Mouse (Mus musculus) CH12.LX (cell line): ENCODE measurements at regions not wholly inside any gene's neighbourhood (a gene's known extent, or its start where the extent isn't known, plus 50 kb on each side); places are given as distances from the start of the nearest gene placed in this dataset.

Experiments
- DNase-seq: peaks from one replicate; pipeline ENCODE4 v3.0.0-alpha.2; 2013; ENCODE audit errors: extremely low read depth
- H3K27ac ChIP-seq: 2 replicates; pipeline ENCODE4 v1.5.1; 2012; ENCODE audit warnings: low read depth, mild to moderate bottlenecking, control low read depth, moderate library complexity; ENCODE audit not compliant: insufficient read depth
- H3K27me3 ChIP-seq: replicated peaks from 2 replicates; pipeline ENCODE3; 2012; ENCODE audit warnings: inconsistent platforms
- H3K36me3 ChIP-seq, 2 experiments: replicated peaks in 1 of 2; 2 replicates each; pipeline versions ENCODE3 to v1.6.1; 2012; ENCODE audit warnings: inconsistent platforms in 1 of 2, low read length in 1 of 2, mild to moderate bottlenecking in 1 of 2, mixed read lengths in 1 of 2, moderate library complexity in 1 of 2; ENCODE audit not compliant: control insufficient read depth in 1 of 2, insufficient read depth in 1 of 2
- H3K4me1 ChIP-seq, 2 experiments: 2 replicates each; pipeline ENCODE4 v1.6.1; 2012; ENCODE audit warnings: inconsistent platforms in 1 of 2, moderate library complexity in 1 of 2; ENCODE audit not compliant: insufficient read depth in 2 of 2, control insufficient read depth in 1 of 2
- H3K4me2 ChIP-seq: 2 replicates; pipeline ENCODE4 v1.6.1; 2012; ENCODE audit warnings: low read depth, mild to moderate bottlenecking, control low read depth; ENCODE audit not compliant: poor library complexity, insufficient read depth, severe bottlenecking
- H3K4me3 ChIP-seq, 3 experiments: fragments of 150-350 bp in 1 of 3; sonication (generic) in 1 of 3; replicated peaks in 1 of 3; 2 replicates each; pipeline versions ENCODE3 to v1.5.1; 2011 to 2012; ENCODE audit warnings: low read depth in 2 of 3, low read length in 2 of 3, mild to moderate bottlenecking in 2 of 3, moderate library complexity in 2 of 3, control low read depth in 1 of 3, improper control_type of control experiment in 1 of 3, inconsistent platforms in 1 of 3, mixed read lengths in 1 of 3; ENCODE audit not compliant: poor library complexity in 1 of 3
- H3K79me2 ChIP-seq: replicated peaks from 2 replicates; pipeline ENCODE4 v1.6.1; 2012; ENCODE audit warnings: mild to moderate bottlenecking, moderate library complexity; ENCODE audit not compliant: control insufficient read depth, poor library complexity, insufficient read depth, severe bottlenecking; ENCODE audit errors: extremely low read depth
- H3K9ac ChIP-seq: 2 replicates; pipeline ENCODE4 v1.6.1; 2012; ENCODE audit warnings: low read depth, mild to moderate bottlenecking, control low read depth, moderate library complexity; ENCODE audit not compliant: insufficient read depth
- H3K9me3 ChIP-seq: replicated peaks from 2 replicates; pipeline ENCODE3; 2012; ENCODE audit warnings: low read length, inconsistent platforms, mixed read lengths
- BHLHE40 ChIP-seq: IDR thresholded peaks from 2 replicates; pipeline ENCODE4 v1.6.1; 2011; ENCODE audit warnings: mild to moderate bottlenecking, low read depth, low read length, improper control_type of control experiment
- CHD2 ChIP-seq: IDR thresholded peaks from 2 replicates; pipeline ENCODE4 v1.6.1; 2011; ENCODE audit warnings: low read length, improper control_type of control experiment
- E2F4 ChIP-seq: IDR thresholded peaks from 2 replicates; pipeline ENCODE4 v1.6.1; 2011; ENCODE audit warnings: low read depth, low read length, improper control_type of control experiment; ENCODE audit not compliant: insufficient replicate concordance
- ELF1 ChIP-seq: IDR thresholded peaks from 2 replicates; pipeline ENCODE4 v1.6.1; 2014; ENCODE audit warnings: low read depth, mild to moderate bottlenecking, inconsistent platforms, low read length, improper control_type of control experiment
- ETS1 ChIP-seq: conservative IDR thresholded peaks from 2 replicates; pipeline ENCODE4 v1.6.1; 2012; ENCODE audit warnings: low read depth, mild to moderate bottlenecking, inconsistent platforms, low read length, improper control_type of control experiment, moderate library complexity
- GABPA ChIP-seq: IDR thresholded peaks from 2 replicates; pipeline ENCODE4 v1.6.1; 2012; ENCODE audit warnings: low read depth, low read length, improper control_type of control experiment, inconsistent platforms; ENCODE audit not compliant: insufficient replicate concordance
- HCFC1 ChIP-seq: IDR thresholded peaks from 2 replicates; pipeline ENCODE4 v1.6.1; 2012; ENCODE audit warnings: low read depth, mild to moderate bottlenecking, inconsistent platforms, low read length, improper control_type of control experiment
- JUN ChIP-seq: IDR thresholded peaks from 2 replicates; pipeline ENCODE4 v1.6.1; 2011; ENCODE audit warnings: low read depth, mild to moderate bottlenecking, low read length, improper control_type of control experiment, moderate library complexity; ENCODE audit not compliant: insufficient read depth
- JUND ChIP-seq: conservative IDR thresholded peaks from 2 replicates; pipeline ENCODE4 v1.6.1; 2011; ENCODE audit warnings: low read depth, low read length, improper control_type of control experiment
- KAT2A ChIP-seq: IDR thresholded peaks from 2 replicates; pipeline ENCODE4 v1.6.1; 2012; ENCODE audit warnings: low read length, improper control_type of control experiment, inconsistent platforms; ENCODE audit not compliant: insufficient replicate concordance
- MAX ChIP-seq: IDR thresholded peaks from 2 replicates; pipeline ENCODE4 v1.6.1; 2011; ENCODE audit warnings: low read length, improper control_type of control experiment
- MAZ ChIP-seq: IDR thresholded peaks from 2 replicates; pipeline ENCODE4 v1.6.1; 2012; ENCODE audit warnings: low read depth, mild to moderate bottlenecking, inconsistent platforms, low read length, improper control_type of control experiment, moderate library complexity
- MEF2A ChIP-seq: IDR thresholded peaks from 2 replicates; pipeline ENCODE4 v1.6.1; 2014; ENCODE audit warnings: low read depth, mild to moderate bottlenecking, inconsistent platforms, low read length, improper control_type of control experiment, borderline replicate concordance
- MXI1 ChIP-seq: IDR thresholded peaks from 2 replicates; pipeline ENCODE4 v1.6.1; 2011; ENCODE audit warnings: mild to moderate bottlenecking, low read depth, low read length, improper control_type of control experiment
- MYC ChIP-seq: IDR thresholded peaks from 2 replicates; pipeline ENCODE4 v1.6.1; 2011; ENCODE audit warnings: low read depth, mild to moderate bottlenecking, improper control_type of control experiment, low read length
- POLR2A ChIP-seq: IDR thresholded peaks from 2 replicates; pipeline ENCODE4 v1.6.1; 2011; ENCODE audit warnings: low read depth, mild to moderate bottlenecking, improper control_type of control experiment, low read length
- RCOR1 ChIP-seq: conservative IDR thresholded peaks from 2 replicates; pipeline ENCODE4 v1.6.1; 2012; ENCODE audit warnings: low read depth, mild to moderate bottlenecking, inconsistent platforms, low read length, improper control_type of control experiment
- SIN3A ChIP-seq: IDR thresholded peaks from 2 replicates; pipeline ENCODE4 v1.6.1; 2012; ENCODE audit warnings: low read length, improper control_type of control experiment, inconsistent platforms
- SMC3 ChIP-seq: IDR thresholded peaks from 2 replicates; pipeline ENCODE4 v1.6.1; 2011; ENCODE audit warnings: low read depth, low read length, improper control_type of control experiment
- TBP ChIP-seq: conservative IDR thresholded peaks from 2 replicates; pipeline ENCODE4 v1.6.1; 2011; ENCODE audit warnings: low read depth, low read length, improper control_type of control experiment
- USF1 ChIP-seq: IDR thresholded peaks from 2 replicates; pipeline ENCODE4 v1.6.1; 2014; ENCODE audit warnings: low read depth, mild to moderate bottlenecking, inconsistent platforms, low read length, improper control_type of control experiment
- ZMIZ1 ChIP-seq: IDR thresholded peaks from 2 replicates; pipeline ENCODE4 v1.6.1; 2012; ENCODE audit warnings: low read depth, mild to moderate bottlenecking, inconsistent platforms, low read length, improper control_type of control experiment
- ZNF384 ChIP-seq: IDR thresholded peaks from 2 replicates; pipeline ENCODE4 v1.6.1; 2012; ENCODE audit warnings: low read depth, low read length, improper control_type of control experiment, inconsistent platforms
- dilution Hi-C: fragments of 300-500 bp; cut with MboI; formaldehyde crosslinking; loops from 2 replicates; pipeline ENCODE4 v1.14.3; 2020; ENCODE audit warnings: low sequenced_read_pairs; ENCODE audit not compliant: extremely low pct_unique_long_range_greater_than_20kb, extremely low pct_ligation_motif_present
- in situ Hi-C: fragments of 300-500 bp; cut with MboI; formaldehyde crosslinking; loops from 3 replicates; pipeline ENCODE4 v1.14.3; 2019; ENCODE audit warnings: low sequenced_read_pairs, low pct_ligation_motif_present, low pct_unique_long_range_greater_than_20kb, mixed read lengths

GRCm38 (mm10) chr5:12301833-12302808 is 81.1 kb upstream of the Sema3d start:
- no peaks in the 10 kb centered on the region for H3K4me1 ChIP-seq
- no peak overlapping the region for H3K4me3 ChIP-seq
- peaks cover 16% of the 10 kb centered on the region for H3K9me3 ChIP-seq
- no peak for TF ChIP-seq CHD2
- no peak for TF ChIP-seq KAT2A
- TF ChIP-seq MAZ = no peak
- no peak for TF ChIP-seq JUN
- TF ChIP-seq MXI1 = no peak
- TF ChIP-seq ELF1 = no peak
- no peak for TF ChIP-seq TBP
- TF ChIP-seq, all 38 proteins: peak for 0
- Histone ChIP-seq H3K9ac (no peak overlapping the region), H3K4me2 (no peak overlapping the region), H3K27ac (no peak overlapping the region), H3K36me3 (no peaks in the 10 kb centered on the region), H3K79me2 (no peaks in the 10 kb centered on the region), H3K27me3 (no peaks in the 10 kb centered on the region)
- in situ Hi-C loops = no loop called here
- no peak for DNase-seq
- dilution Hi-C loops = no loop called here

- TF ChIP-seq SIN3A = no peak
- no peak for TF ChIP-seq SMC3
- TF ChIP-seq ETS1 = no peak
- no peak for TF ChIP-seq POLR2A
- no peak for TF ChIP-seq USF1
- TF ChIP-seq HCFC1 = no peak
- no peak for TF ChIP-seq MAX
- TF ChIP-seq ZNF384 = no peak
- TF ChIP-seq ZMIZ1 = no peak
- no peak for TF ChIP-seq JUND
- no peak for TF ChIP-seq MXI1
- TF ChIP-seq E2F4 = no peak
- no peak for TF ChIP-seq RCOR1
- no peak for TF ChIP-seq MYC
- no peak for TF ChIP-seq GABPA
- no peak for TF ChIP-seq MEF2A
- TF ChIP-seq BHLHE40 = no peak
- TF ChIP-seq TBP = no peak
- no peak for DNase-seq
- Histone ChIP-seq H3K27ac (no peak overlapping the region), H3K9me3 (peaks cover 10% of the 10 kb centered on the region), H3K9ac (no peak overlapping the region), H3K36me3 (no peaks in the 10 kb centered on the region), H3K4me1 (no peaks in the 10 kb centered on the region), H3K27me3 (no peaks in the 10 kb centered on the region), H3K4me3 (no peak overlapping the region), H3K4me2 (no peak overlapping the region), H3K79me2 (no peaks in the 10 kb centered on the region)
- dilution Hi-C loops = no loop called here
- in situ Hi-C loops = no loop called here
Observed at GRCm38 (mm10) chr5:12309408-12309807, 73.8 kb upstream of the Sema3d start.
